Comparison of ENCODE assay signal across 8 mouse cellular contexts in the genomic region with DNA sequence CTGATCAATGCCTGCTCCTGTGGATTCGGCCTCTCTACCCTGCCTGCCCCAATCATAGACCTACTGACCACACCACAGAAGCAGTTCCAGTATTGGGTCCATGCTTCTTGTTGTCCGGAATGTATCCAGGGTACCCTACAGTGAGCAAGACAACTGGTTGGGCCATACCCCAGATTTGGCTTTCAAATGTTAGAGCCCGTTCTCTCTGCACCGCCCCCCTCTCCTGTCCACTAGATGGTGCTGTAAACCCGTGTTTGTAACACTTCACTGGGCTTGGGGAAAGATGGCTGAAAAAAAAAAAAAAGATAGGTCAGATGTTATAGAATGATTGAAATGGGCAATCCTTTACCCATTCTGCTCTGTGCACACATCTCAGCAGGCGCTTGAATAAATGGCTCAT. TPM values are rescaled to one million over a fixed set of nuclear protein-coding genes. Genes with fewer than 3 reads are reported as not detected.
DNase-seq lines count a peak whose midpoint lies in the region; ATAC-seq and TF ChIP-seq lines count a peak whose summit lies in the region.

No protein-coding gene starts in this region.

- no peaks in the 10 kb centered on the region for H3K4me1 ChIP-seq in hindbrain, embryonic 11.5 days (replicated peaks; ENCODE audit: control insufficient read depth, insufficient read depth, low read length)
- no peaks in the 10 kb centered on the region for H3K4me1 ChIP-seq in midbrain, embryonic 11.5 days (ENCODE audit: control insufficient read depth, insufficient read depth, low read length)
- H3K4me1 ChIP-seq in spleen, adult 2 months (ENCODE audit: control insufficient read depth, insufficient read depth, insufficient read length), result no peaks in the 10 kb centered on the region

- no peaks in the 10 kb centered on the region for H3K9me3 ChIP-seq in hindbrain, embryonic 11.5 days (ENCODE audit: control insufficient read depth, low read length)
- no peaks in the 10 kb centered on the region for H3K9me3 ChIP-seq in midbrain, embryonic 11.5 days (ENCODE audit: control insufficient read depth, low read length)

- intact Hi-C loops in gastrocnemius, adult 2 months (cut with DNase I), result loop anchor here (5.0 kb wide), 1 partner anchor 87 kb away; no protein-coding TSS in a partner anchor

- peak; percentile 53 for TF ChIP-seq CTCF in gastrocnemius, adult 2 months (IDR thresholded peaks at IDR 0.05)
- peak; percentile 35; the same call in 1 of the 2 replicates for TF ChIP-seq CTCF in spleen, adult 2 months (IDR thresholded peaks at IDR 0.05; ENCODE audit: extremely low read depth, insufficient read depth, insufficient read length, insufficient replicate concordance)

- ATAC-seq in hindbrain, embryonic 11.5 days (ENCODE audit: low FRiP score), result peak; percentile 86
- peak; percentile 83 for ATAC-seq in midbrain, embryonic 11.5 days (ENCODE audit: low FRiP score)

- no peak overlapping the region for H3K4me3 ChIP-seq in gastrocnemius, adult 2 months
- no peak overlapping the region for H3K4me3 ChIP-seq in hindbrain, embryonic 11.5 days (ENCODE audit: low read depth, low read length)
- H3K4me3 ChIP-seq in midbrain, embryonic 11.5 days (ENCODE audit: low read depth, low read length), result no peak overlapping the region
- no peak overlapping the region for H3K4me3 ChIP-seq in spleen, adult 2 months (ENCODE audit: extremely low read depth, insufficient read depth, insufficient read length)

- H3K36me3 ChIP-seq in hindbrain, embryonic 11.5 days (ENCODE audit: control insufficient read depth, insufficient read depth, low read length), result no peaks in the 10 kb centered on the region
- no peaks in the 10 kb centered on the region for H3K36me3 ChIP-seq in midbrain, embryonic 11.5 days (ENCODE audit: control insufficient read depth, insufficient read depth, low read length)
- no peaks in the 10 kb centered on the region for H3K36me3 ChIP-seq in spleen, adult 2 months (ENCODE audit: control insufficient read depth, insufficient read depth, low read length)

- no peak for TF ChIP-seq POLR2A in spleen, adult 2 months (IDR thresholded peaks at IDR 0.05; ENCODE audit: low read depth, low read length)

- WGBS in hindbrain, embryonic 11.5 days, result 18% methylated on average over 6 of the region's 6 CpGs
- 25% methylated on average over 6 of the region's 6 CpGs for WGBS in midbrain, embryonic 11.5 days
- 31% methylated on average over 6 of the region's 6 CpGs for WGBS in spleen, adult 2 months

- DNase-seq in gastrocnemius, adult 2 months, result no peak
- DNase-seq in gastrocnemius, adult 8-10 months (ENCODE audit: low spot score in 2 of 2), result no peak
- DNase-seq in adrenal gland, adult (ENCODE audit: inconsistent age in 2 of 2, low spot score in 1 of 2), result peak; percentile 13 to 71
- peak; percentile 78 for DNase-seq in embryo, embryonic 10 days (ENCODE audit: low spot score)
- DNase-seq in hindbrain, embryonic 11.5 days (ENCODE audit: low spot score), result peak; percentile 80
- DNase-seq in layer of hippocampus, postnatal 10 days (ENCODE audit: low spot score in 2 of 2), result peak; percentile 74 to 81
- peak; percentile 95 for DNase-seq in midbrain, embryonic 11.5 days (ENCODE audit: low spot score, missing footprints)
- peak; percentile 47 to 55 for DNase-seq in spleen, adult 2 months (ENCODE audit: low read depth in 1 of 2, low spot score in 2 of 2)

- no peak overlapping the region for H3K9ac ChIP-seq in hindbrain, embryonic 11.5 days (ENCODE audit: low read depth, low read length)
- H3K9ac ChIP-seq in midbrain, embryonic 11.5 days (ENCODE audit: low read length), result no peak overlapping the region

- no peak overlapping the region for H3K4me2 ChIP-seq in hindbrain, embryonic 11.5 days (replicated peaks; ENCODE audit: low read depth, low read length)
- no peak overlapping the region for H3K4me2 ChIP-seq in midbrain, embryonic 11.5 days

- no peaks in the 10 kb centered on the region for H3K27me3 ChIP-seq in hindbrain, embryonic 11.5 days (ENCODE audit: control insufficient read depth, insufficient read depth, low read length)
- no peaks in the 10 kb centered on the region for H3K27me3 ChIP-seq in midbrain, embryonic 11.5 days (ENCODE audit: control insufficient read depth, insufficient read depth, low read length)
- no peaks in the 10 kb centered on the region for H3K27me3 ChIP-seq in spleen, adult 2 months (ENCODE audit: control insufficient read depth, insufficient read depth, low read length)

- H3K27ac ChIP-seq in gastrocnemius, adult 2 months, result no peak overlapping the region
- H3K27ac ChIP-seq in hindbrain, embryonic 11.5 days (ENCODE audit: low read depth, low read length), result no peak overlapping the region
- no peak overlapping the region for H3K27ac ChIP-seq in midbrain, embryonic 11.5 days (ENCODE audit: low read depth, low read length)
- no peak overlapping the region for H3K27ac ChIP-seq in spleen, adult 2 months (ENCODE audit: insufficient read depth, low read length)

RNA-seq across cellular contexts. Expression of a gene that starts 56.1 kb away (rescaled TPM):
- not detected for total RNA-seq in gastrocnemius, adult 2 months (2021)
- total RNA-seq in gastrocnemius, adult 8-10 months (2022), result not detected
- polyA plus RNA-seq in hindbrain, embryonic 11.5 days (2014; fragmentation: Nextera tagmentation; extraction: Ambion mirVana), result 1.9 and 2.3 TPM in 2 replicates
- total RNA-seq in layer of hippocampus, postnatal 10 days (2021), result 10 to 100 TPM; 19.9 to 22.8 TPM
- 1.3 and 1.8 TPM in 2 replicates for polyA plus RNA-seq in midbrain, embryonic 11.5 days (2014; fragmentation: Nextera tagmentation; extraction: Ambion mirVana)
- not detected in 2 replicates for polyA plus RNA-seq in spleen, adult 2 months (2012; rRNA removed)

Comparison
In these comparisons a context has a peak if more than half of its experiments do, and no peak if none do; other contexts are left out.
1. DNase-seq: peak in adrenal gland, adult (2 of 2), embryo, embryonic 10 days (single experiment), hindbrain, embryonic 11.5 days (single experiment), layer of hippocampus, postnatal 10 days (2 of 2), midbrain, embryonic 11.5 days (single experiment) and spleen, adult 2 months (2 of 2); none in gastrocnemius, adult 2 months (single experiment) and gastrocnemius, adult 8-10 months (0 of 2).
2. RNA of a gene that starts 56.1 kb away (total RNA-seq): 19.9 to 22.8 TPM in layer of hippocampus, postnatal 10 days; not detected in gastrocnemius, adult 2 months and not detected in gastrocnemius, adult 8-10 months; every median in the first group is over 10 times any median in the second.